Mouse (Mus musculus) liver, postnatal 0 days (tissue): ENCODE results near the gene Il18rap. TPM values are rescaled to one million over a fixed set of nuclear protein-coding genes. Genes with fewer than 3 reads are reported as not detected.

Experiments used
- ATAC-seq: fragments of 200-750 bp; cut with Nextera tagmentation; 2 replicates; pipeline ENCODE4 v1.8.0; 2017; ENCODE audit warnings: mild to moderate bottlenecking, moderate library complexity
- DNase-seq: peaks from one replicate; pipeline ENCODE4 v3.0.0-alpha.2; 2016
- H3K27ac ChIP-seq: fragments of 300-500 bp; sonication (generic); 2 replicates; pipeline ENCODE4 v1.5.1; 2014; ENCODE audit warnings: antibody characterized with exemption, moderate library complexity, mild to moderate bottlenecking, low read depth
- H3K27me3 ChIP-seq: fragments of 300-500 bp; sonication (generic); 2 replicates; pipeline ENCODE4 v1.6.1; 2014; ENCODE audit warnings: low read length, control low read depth, mixed read lengths; ENCODE audit not compliant: insufficient read depth
- H3K36me3 ChIP-seq: fragments of 300-500 bp; sonication (generic); replicated peaks from 2 replicates; pipeline ENCODE4 v1.6.1; 2014; ENCODE audit warnings: mild to moderate bottlenecking, control low read depth, low read length, moderate library complexity, mixed read lengths; ENCODE audit not compliant: insufficient read depth
- H3K4me1 ChIP-seq: fragments of 300-500 bp; sonication (generic); 2 replicates; pipeline ENCODE4 v1.6.1; 2014; ENCODE audit warnings: antibody characterized with exemption, mild to moderate bottlenecking, control low read depth; ENCODE audit not compliant: insufficient read depth
- H3K4me2 ChIP-seq: fragments of 300-500 bp; sonication (generic); 2 replicates; pipeline ENCODE4 v1.6.1; 2014; ENCODE audit warnings: low read depth, mild to moderate bottlenecking, low read length, moderate library complexity, mixed read lengths
- H3K4me3 ChIP-seq: fragments of 300-500 bp; sonication (generic); 2 replicates; pipeline ENCODE4 v1.5.1; 2014; ENCODE audit warnings: low read depth, low read length
- H3K9ac ChIP-seq: fragments of 300-500 bp; sonication (generic); replicated peaks from 2 replicates; pipeline ENCODE4 v1.6.1; 2014; ENCODE audit warnings: mild to moderate bottlenecking, moderate library complexity
- H3K9me3 ChIP-seq: fragments of 300-500 bp; sonication (generic); 2 replicates; pipeline ENCODE4 v1.6.1; 2016; ENCODE audit warnings: mild to moderate bottlenecking, control low read depth, low read length, mixed read lengths
- CTCF ChIP-seq: sonication (generic); IDR thresholded peaks from 2 replicates; pipeline ENCODE4 v1.5.1; 2016; ENCODE audit warnings: antibody characterized with exemption, low read depth
- EP300 ChIP-seq: IDR thresholded peaks from 2 replicates; pipeline ENCODE4 v1.6.1; 2016; ENCODE audit warnings: antibody characterized with exemption, low read depth, mild to moderate bottlenecking
- WGBS: fragments of 180-500 bp; shearing (Covaris S2); extraction: QIAGEN DNeasy Blood & Tissue Kit; methylation state at CpG from one replicate; pipeline ENCODE4 v1.1.7; 2014; ENCODE audit not compliant: insufficient replicate concordance; 5-methylcytosine and 5-hydroxymethylcytosine counted together
- polyA plus RNA-seq: library from polyadenylated mRNA; unstranded; fragments of >200 nt; fragmentation: Nextera tagmentation; extraction: Ambion mirVana; gene quantifications from 2 replicates; pipeline ENCODE4 v1.2.1, GENCODE M21; 2015

The Il18rap gene
- polyA plus RNA-seq, 1 experiment from 2014 or later: 1.7 TPM

DNA sequence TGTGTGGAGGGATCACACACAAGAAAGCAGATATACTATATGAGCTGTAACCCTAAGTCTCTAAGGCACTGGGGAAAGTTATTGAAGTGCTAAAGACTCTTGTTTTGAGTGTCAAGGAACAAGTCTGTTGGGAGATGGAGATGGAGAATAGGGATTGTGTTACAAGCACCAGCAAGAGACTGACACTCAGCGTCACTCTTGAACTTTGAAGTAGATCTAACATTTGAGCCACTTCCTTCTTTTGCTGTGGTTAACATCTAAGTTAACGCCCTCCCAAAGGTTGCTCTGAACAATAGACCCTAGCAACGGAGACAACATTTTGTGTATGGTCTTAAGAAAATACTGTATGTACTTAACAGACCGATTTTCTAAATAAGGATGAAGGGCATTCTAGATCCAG, 41.5 kb upstream of the Il18rap start:
- DNase-seq (no peak), ATAC-seq (no peak)
- Histone ChIP-seq H3K4me3 (no peak overlapping the region), H3K27ac (no peak overlapping the region), H3K27me3 (no peaks in the 10 kb centered on the region), H3K9me3 (no peaks in the 10 kb centered on the region), H3K4me2 (no peak overlapping the region), H3K36me3 (no peaks in the 10 kb centered on the region), H3K9ac (no peak overlapping the region), H3K4me1 (no peaks in the 10 kb centered on the region)
- WGBS: 30% methylated on average over 4 of the region's 4 CpGs
- no peak for TF ChIP-seq EP300
- no peak for TF ChIP-seq CTCF

DNA sequence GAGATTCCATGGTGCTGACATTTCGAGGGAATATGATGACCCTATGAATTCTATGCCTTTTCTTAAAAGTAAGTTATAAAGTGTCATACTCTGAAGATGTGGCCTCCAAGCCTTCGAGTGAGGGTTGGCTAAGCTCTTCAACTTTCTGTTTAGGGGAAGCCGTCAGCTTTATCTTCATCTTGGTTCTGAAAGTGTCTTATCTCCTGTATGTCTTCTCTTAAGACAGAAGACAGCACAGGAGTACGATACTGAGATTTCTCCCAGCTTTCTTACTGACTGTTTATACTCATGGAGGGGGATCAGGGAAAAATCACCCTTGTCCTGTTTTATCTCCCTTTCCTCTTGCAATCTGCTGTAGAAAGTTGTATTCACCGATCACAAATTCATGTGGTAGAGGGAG, 40.8 kb upstream of the Il18rap start:
- DNase-seq (no peak), ATAC-seq (no peak)
- Histone ChIP-seq H3K9me3 (no peaks in the 10 kb centered on the region), H3K27me3 (no peaks in the 10 kb centered on the region), H3K36me3 (no peaks in the 10 kb centered on the region), H3K4me3 (no peak overlapping the region), H3K4me1 (no peaks in the 10 kb centered on the region), H3K9ac (no peak overlapping the region), H3K27ac (no peak overlapping the region), H3K4me2 (no peak overlapping the region)
- WGBS: 51% methylated on average over 5 of the region's 5 CpGs
- TF ChIP-seq EP300 (no peak), CTCF (no peak)

DNA sequence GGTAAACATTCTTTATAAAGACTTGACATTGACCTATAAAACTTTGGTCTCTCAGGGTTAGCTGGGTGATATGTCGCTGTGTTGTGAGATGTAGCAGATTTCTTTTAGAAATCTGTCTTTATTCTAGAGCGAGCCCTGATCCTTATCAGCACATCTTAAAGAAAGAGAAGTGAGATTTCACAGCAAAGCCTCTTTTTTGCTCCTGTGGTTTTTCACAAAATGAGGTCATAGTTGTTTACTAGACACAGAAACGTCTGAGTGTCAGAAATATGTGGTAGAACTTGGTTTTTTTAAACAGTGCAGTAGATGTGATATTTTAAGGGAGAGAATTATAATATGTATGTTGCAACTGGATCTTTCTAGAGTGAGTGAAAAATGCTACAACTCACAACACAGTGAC, 39.5 kb upstream of the Il18rap start:
- Histone ChIP-seq H3K4me2 (no peak overlapping the region), H3K36me3 (no peaks in the 10 kb centered on the region), H3K9ac (no peak overlapping the region), H3K9me3 (no peaks in the 10 kb centered on the region), H3K27ac (no peak overlapping the region), H3K27me3 (no peaks in the 10 kb centered on the region), H3K4me1 (no peaks in the 10 kb centered on the region), H3K4me3 (no peak overlapping the region)
- TF ChIP-seq CTCF: no peak
- 20% methylated on average over 3 of the region's 3 CpGs for WGBS
- no peak for DNase-seq
- no peak for ATAC-seq

DNA sequence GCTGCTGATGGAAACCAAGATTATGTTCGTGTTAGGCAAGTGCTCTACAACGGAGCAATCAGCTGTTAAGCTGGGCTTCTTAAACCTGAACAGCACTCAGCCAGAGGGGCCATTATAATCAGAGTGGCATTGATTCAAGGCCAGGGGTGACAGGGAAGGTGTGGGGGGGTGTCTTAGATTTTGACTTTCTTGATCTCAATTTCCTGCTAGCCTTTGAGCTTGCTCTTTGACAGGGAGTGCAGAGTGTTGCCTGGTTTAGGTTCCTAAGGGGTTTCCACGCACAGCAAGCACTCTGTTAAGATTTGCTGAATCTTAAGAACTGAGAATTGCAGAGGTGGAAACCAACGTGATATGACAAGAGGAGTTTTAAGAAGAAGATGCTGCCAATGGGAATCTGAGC, 38.4 kb upstream of the Il18rap start:
- H3K4me3 ChIP-seq: no peak overlapping the region
- ATAC-seq: no peak
- no peaks in the 10 kb centered on the region for H3K27me3 ChIP-seq
- TF ChIP-seq CTCF (no peak), EP300 (no peak)
- H3K4me1 ChIP-seq: no peaks in the 10 kb centered on the region
- no peaks in the 10 kb centered on the region for H3K9me3 ChIP-seq
- no peak overlapping the region for H3K27ac ChIP-seq
- WGBS: 48% methylated on average over 4 of the region's 4 CpGs
- DNase-seq: no peak
- H3K4me2 ChIP-seq: no peak overlapping the region
- no peaks in the 10 kb centered on the region for H3K36me3 ChIP-seq
- no peak overlapping the region for H3K9ac ChIP-seq

DNA sequence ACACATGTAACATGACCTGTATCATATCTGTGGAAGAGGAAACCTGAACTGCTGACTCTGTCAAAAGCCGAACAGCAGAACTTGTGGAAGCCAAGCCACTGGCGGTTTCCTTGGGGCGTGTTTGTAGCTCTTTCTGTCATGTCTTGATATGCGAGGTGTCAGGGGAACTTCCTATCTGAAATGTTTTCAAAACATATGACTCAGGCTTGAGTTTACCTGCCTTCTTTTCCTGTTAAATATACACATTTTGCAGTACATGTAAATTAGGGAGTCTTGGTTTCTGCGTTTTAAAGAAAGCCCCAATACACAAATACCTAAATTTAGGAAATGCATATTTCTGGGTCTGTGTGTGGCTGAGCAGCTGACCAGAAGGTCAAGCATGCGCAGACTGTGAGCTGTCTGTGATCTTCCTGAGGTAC, 35.6 kb upstream of the Il18rap start:
- no peaks in the 10 kb centered on the region for H3K4me1 ChIP-seq
- H3K4me3 ChIP-seq: no peak overlapping the region
- H3K4me2 ChIP-seq: no peak overlapping the region
- H3K9ac ChIP-seq: no peak overlapping the region
- H3K9me3 ChIP-seq: no peaks in the 10 kb centered on the region
- ATAC-seq: no peak
- WGBS: 26% methylated on average over 6 of the region's 6 CpGs
- no peak for TF ChIP-seq EP300
- no peak for TF ChIP-seq CTCF
- H3K36me3 ChIP-seq: no peaks in the 10 kb centered on the region
- no peak for DNase-seq
- H3K27me3 ChIP-seq: no peaks in the 10 kb centered on the region
- H3K27ac ChIP-seq: no peak overlapping the region

DNA sequence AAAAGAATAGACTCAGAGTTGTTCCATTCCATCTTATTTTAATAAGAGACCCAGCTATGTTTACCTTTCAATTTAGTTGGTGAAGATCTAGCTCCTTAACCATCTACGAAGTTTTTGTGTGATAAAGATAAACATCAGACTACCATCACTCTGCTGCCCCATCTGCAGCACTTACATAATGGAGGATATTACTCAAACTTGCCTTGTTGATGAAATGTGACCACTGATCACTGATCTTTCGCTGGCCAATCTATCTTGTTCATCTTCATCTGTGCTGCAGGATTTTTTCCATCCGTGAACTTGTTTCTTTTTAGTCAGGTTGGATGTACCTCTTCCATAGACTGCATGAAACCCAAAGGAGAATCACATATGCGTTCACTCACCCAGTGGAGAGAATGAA, 20.6 kb upstream of the Il18rap start:
- no peaks in the 10 kb centered on the region for H3K9me3 ChIP-seq
- H3K36me3 ChIP-seq: no peaks in the 10 kb centered on the region
- H3K27ac ChIP-seq: no peak overlapping the region
- H3K4me2 ChIP-seq: no peak overlapping the region
- H3K9ac ChIP-seq: no peak overlapping the region
- 65% methylated on average over 4 of the region's 4 CpGs for WGBS
- no peaks in the 10 kb centered on the region for H3K4me1 ChIP-seq
- H3K27me3 ChIP-seq: no peaks in the 10 kb centered on the region
- ATAC-seq: no peak
- no peak overlapping the region for H3K4me3 ChIP-seq
- TF ChIP-seq CTCF (no peak), EP300 (no peak)
- no peak for DNase-seq

DNA sequence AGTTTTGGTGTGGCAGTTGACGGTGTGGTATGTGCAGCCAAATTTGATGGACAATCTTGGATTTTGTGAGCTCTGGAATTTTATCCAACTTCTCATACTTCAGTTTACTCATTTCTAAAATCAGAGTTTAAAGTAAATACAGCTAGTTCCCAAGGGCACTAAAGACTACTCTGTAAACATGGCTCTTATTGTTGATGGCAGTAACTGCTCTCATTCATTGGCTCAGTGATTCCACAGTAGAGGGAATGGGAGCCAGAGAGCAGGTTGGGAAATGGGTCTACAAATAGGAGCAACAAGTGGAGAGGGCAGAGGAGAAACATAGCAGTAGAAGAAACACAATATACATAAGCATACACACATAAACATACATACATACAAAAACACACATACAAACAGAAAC, 15.5 kb upstream of the Il18rap start:
- ATAC-seq (no peak), DNase-seq (no peak)
- Histone ChIP-seq H3K4me1 (peaks cover 4% of the 10 kb centered on the region; the same call in 1 of the 2 replicates), H3K9me3 (no peaks in the 10 kb centered on the region), H3K36me3 (no peaks in the 10 kb centered on the region), H3K9ac (no peak overlapping the region), H3K4me2 (no peak overlapping the region), H3K27me3 (no peaks in the 10 kb centered on the region), H3K4me3 (no peak overlapping the region), H3K27ac (no peak overlapping the region)
- no peak for TF ChIP-seq EP300
- no peak for TF ChIP-seq CTCF
- 82% methylated on average over 1 of the region's 1 CpGs for WGBS
